In genomic region chr13:73512776-73513673, GRCm38 (mm10) we compare ENCODE assay signal across 8 mouse cellular contexts. TPM values are rescaled to one million over a fixed set of nuclear protein-coding genes. Genes with fewer than 3 reads are reported as not detected.
DNase-seq lines count a peak whose midpoint lies in the region; ATAC-seq and TF ChIP-seq lines count a peak whose summit lies in the region.

No protein-coding gene starts in this region.

- 0 out of 2 replicates have a peak, but pooled peaks cover 2% of the 10 kb centered on the region for H3K4me1 ChIP-seq in forebrain, embryonic 12.5 days
- H3K4me1 ChIP-seq in hindbrain, embryonic 12.5 days = no peaks in the 10 kb centered on the region
- H3K4me1 ChIP-seq in lung, postnatal 0 days (ENCODE audit: insufficient read depth, low read depth, low read length) = no peaks in the 10 kb centered on the region

- ATAC-seq in forebrain, embryonic 12.5 days (ENCODE audit: low FRiP score) = peak; percentile 54
- ATAC-seq in hindbrain, embryonic 12.5 days (ENCODE audit: low FRiP score) = peak; percentile 55; the same call in 1 of the 2 replicates
- ATAC-seq in lung, postnatal 0 days = 0 out of 2 replicates have a peak, but pooled peaks have one; percentile 13

- no peak overlapping the region for H3K27ac ChIP-seq in forebrain, embryonic 12.5 days
- no peak overlapping the region for H3K27ac ChIP-seq in hindbrain, embryonic 12.5 days
- H3K27ac ChIP-seq in lung, postnatal 0 days (ENCODE audit: low read length) = no peak overlapping the region

- H3K9ac ChIP-seq in forebrain, embryonic 12.5 days = no peak overlapping the region
- H3K9ac ChIP-seq in hindbrain, embryonic 12.5 days = no peak overlapping the region
- no peak overlapping the region for H3K9ac ChIP-seq in lung, postnatal 0 days (replicated peaks; ENCODE audit: low read depth)

- peaks cover 69% of the 10 kb centered on the region for H3K36me3 ChIP-seq in forebrain, embryonic 12.5 days (replicated peaks)
- peaks cover 48% of the 10 kb centered on the region for H3K36me3 ChIP-seq in hindbrain, embryonic 12.5 days
- peaks cover 45% of the 10 kb centered on the region for H3K36me3 ChIP-seq in lung, postnatal 0 days (ENCODE audit: insufficient read depth, low read length)

- no peak overlapping the region for H3K4me3 ChIP-seq in forebrain, embryonic 12.5 days (replicated peaks)
- no peak overlapping the region for H3K4me3 ChIP-seq in hindbrain, embryonic 12.5 days
- H3K4me3 ChIP-seq in lung, postnatal 0 days (ENCODE audit: low read depth, low read length) = no peak overlapping the region

- no peaks in the 10 kb centered on the region for H3K27me3 ChIP-seq in forebrain, embryonic 12.5 days
- H3K27me3 ChIP-seq in hindbrain, embryonic 12.5 days = no peaks in the 10 kb centered on the region
- H3K27me3 ChIP-seq in lung, postnatal 0 days (replicated peaks; ENCODE audit: insufficient read depth, low read length) = no peaks in the 10 kb centered on the region

- H3K9me3 ChIP-seq in forebrain, embryonic 12.5 days = no peaks in the 10 kb centered on the region
- H3K9me3 ChIP-seq in hindbrain, embryonic 12.5 days (replicated peaks) = no peaks in the 10 kb centered on the region
- H3K9me3 ChIP-seq in lung, postnatal 0 days (ENCODE audit: low read length) = no peaks in the 10 kb centered on the region

- peak; percentile 92 for TF ChIP-seq CTCF in lung, postnatal 0 days (IDR thresholded peaks at IDR 0.05)

- DNase-seq in MEL-GATA-1-ER (ENCODE audit: extremely low read depth, low read depth) = peak; percentile 41
- DNase-seq in c-Kit-positive CD71-positive TER-119-negative erythroid progenitor cells, embryonic 14.5 days (ENCODE audit: low read depth) = peak; percentile 70
- DNase-seq in layer of hippocampus, adult 8-10 months (ENCODE audit: low spot score in 2 of 2) = peak; percentile 64 to 84
- peak; percentile 66 for DNase-seq in lung, postnatal 0 days (ENCODE audit: low spot score)
- peak; percentile 78 for DNase-seq in ovary, postnatal 14 days (ENCODE audit: low spot score)
- DNase-seq in thymus, postnatal 14 days = peak; percentile 79

- H3K4me2 ChIP-seq in forebrain, embryonic 12.5 days = no peak overlapping the region
- H3K4me2 ChIP-seq in hindbrain, embryonic 12.5 days (replicated peaks) = no peak overlapping the region
- H3K4me2 ChIP-seq in lung, postnatal 0 days (replicated peaks; ENCODE audit: low read depth, low read length) = no peak overlapping the region

- WGBS in forebrain, embryonic 12.5 days = 61% methylated on average over 13 of the region's 13 CpGs
- 58% methylated on average over 13 of the region's 13 CpGs for WGBS in hindbrain, embryonic 12.5 days
- 52% methylated on average over 13 of the region's 13 CpGs for WGBS in lung, postnatal 0 days

- TF ChIP-seq EP300 in lung, postnatal 0 days (IDR thresholded peaks at IDR 0.05) = no peak

RNA-seq across cellular contexts. Expression of gene Slc6a3, which starts 23.5 kb away (rescaled TPM):
- 0.15 TPM in 1 of 2 replicates, not detected in the other for polyA plus RNA-seq in forebrain, embryonic 12.5 days (2016; fragmentation: Nextera tagmentation; extraction: Ambion mirVana)
- polyA plus RNA-seq in hindbrain, embryonic 12.5 days (2016; fragmentation: Nextera tagmentation; extraction: Ambion mirVana) = 0.05 TPM in 1 of 2 replicates, not detected in the other
- under 1 TPM in 3 of 4 experiments, not detected in 1; 0.13 to 0.52 (median 0.21) TPM for total RNA-seq in layer of hippocampus, adult 8-10 months (2022)
- 0.05 and 0.08 TPM in 2 replicates for polyA plus RNA-seq in lung, postnatal 0 days (2015; fragmentation: Nextera tagmentation; extraction: Ambion mirVana)

RNA-seq across cellular contexts. Expression of gene Lpcat1, which starts 46.0 kb away (rescaled TPM):
- 65.9 and 67.0 TPM in 2 replicates for polyA plus RNA-seq in forebrain, embryonic 12.5 days (2016; fragmentation: Nextera tagmentation; extraction: Ambion mirVana)
- polyA plus RNA-seq in hindbrain, embryonic 12.5 days (2016; fragmentation: Nextera tagmentation; extraction: Ambion mirVana) = 67.0 and 68.4 TPM in 2 replicates
- total RNA-seq in layer of hippocampus, adult 8-10 months (2022) = 10 to 100 TPM; 33.1 to 47.9 (median 44.0) TPM
- polyA plus RNA-seq in lung, postnatal 0 days (2015; fragmentation: Nextera tagmentation; extraction: Ambion mirVana) = 368 and 414 TPM in 2 replicates
